Mouse (Mus musculus): ENCODE data around the gene Gm45837.

DNA sequence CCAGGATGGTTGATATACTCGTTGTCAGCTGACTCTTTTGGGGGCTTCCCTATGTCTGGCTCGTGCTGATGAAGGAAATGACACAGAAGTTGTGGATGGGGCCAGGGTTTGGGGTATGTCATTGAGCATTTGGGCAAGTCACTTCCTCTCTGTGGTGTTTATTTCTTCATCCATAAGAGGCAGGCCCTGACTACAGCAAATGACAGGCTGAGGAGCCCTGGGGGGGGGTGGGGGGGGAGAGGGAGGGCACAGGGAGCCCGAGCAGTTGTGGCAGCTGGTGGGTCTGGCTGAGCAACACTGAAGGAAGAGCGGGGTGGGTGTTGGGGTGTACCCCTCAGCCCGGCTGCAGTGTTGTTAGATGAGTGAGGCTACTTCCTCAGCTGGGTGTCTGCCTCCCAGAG lies 47.9 kb upstream of the Gm45837 start:
- TF ChIP-seq CTCF (IDR thresholded peaks at IDR 0.05; ENCODE audit: borderline replicate concordance, control insufficient read depth, extremely low read depth, insufficient read depth, low read length, poor library complexity): no peak
- no peak for TF ChIP-seq POLR2A (IDR thresholded peaks at IDR 0.05; ENCODE audit: control insufficient read depth, extremely low read depth, insufficient read depth, low read length, poor library complexity)
